Mouse (Mus musculus): Measurements from ENCODE around the gene Hist1h1c.
"Not testable (repeated sequence)": the region's sequence is repeated elsewhere in the genome, so short reads cannot be mapped to it uniquely, and the experiment has no call there.

The Hist1h1c gene

GRCm38 (mm10) chr13:23738677-23739068, at the start of gene Hist1h1c:
TSS of gene Hist1h1c (plus strand) at chr13:23738808.
- peak; percentile 96 for DNase-seq (ENCODE audit: low spot score)

- DNase-seq (ENCODE audit: low spot score): no peak
These were observed 49.7 kb upstream of the Hist1h1c start for GRCm38 (mm10) chr13:23688956-23689355.

GRCm38 (mm10) chr13:23689459-23689858, 49.1 kb upstream of the Hist1h1c start:
- no peak for DNase-seq (ENCODE audit: low spot score)

GRCm38 (mm10) chr13:23693856-23694440, 44.7 kb upstream of the Hist1h1c start:
- DNase-seq (ENCODE audit: low spot score): no peak

- DNase-seq (ENCODE audit: low spot score): no peak
These were observed 43.7 kb upstream of the Hist1h1c start for GRCm38 (mm10) chr13:23694956-23695355.

- DNase-seq (ENCODE audit: low spot score): no peak
These were observed 43.1 kb upstream of the Hist1h1c start, which contains the start of gene Hist1h1t for GRCm38 (mm10) chr13:23695514-23695913. TSS of gene Hist1h1t (plus strand) at chr13:23695814.

GRCm38 (mm10) chr13:23696061-23696474, 42.5 kb upstream of the Hist1h1c start:
- peak; percentile 87 for DNase-seq (ENCODE audit: low spot score)

GRCm38 (mm10) chr13:23697491-23698299, 40.9 kb upstream of the Hist1h1c start:
- DNase-seq (ENCODE audit: low spot score): peak; percentile 25

- peak; percentile 99 for DNase-seq (ENCODE audit: low spot score)
These were observed 40.3 kb upstream of the Hist1h1c start, which contains the start of gene Hist1h4c for GRCm38 (mm10) chr13:23698300-23698693. TSS of gene Hist1h4c (minus strand) at chr13:23698454.

- DNase-seq (ENCODE audit: low spot score): peak; percentile 3
These were observed 39.6 kb upstream of the Hist1h1c start for GRCm38 (mm10) chr13:23698996-23699395.

- DNase-seq (ENCODE audit: low spot score): peak; percentile 2
These were observed 38.8 kb upstream of the Hist1h1c start for GRCm38 (mm10) chr13:23699767-23700166.

GRCm38 (mm10) chr13:23700786-23701520, 37.7 kb upstream of the Hist1h1c start:
- DNase-seq (ENCODE audit: low spot score): peak; percentile 57

GRCm38 (mm10) chr13:23702220-23702619, 36.4 kb upstream of the Hist1h1c start:
- DNase-seq (ENCODE audit: low spot score): no peak

- DNase-seq (ENCODE audit: low spot score): not testable (repeated sequence)
These were observed 35.8 kb upstream of the Hist1h1c start for GRCm38 (mm10) chr13:23702801-23703200.

- DNase-seq (ENCODE audit: low spot score): no peak
These were observed 32.8 kb upstream of the Hist1h1c start for GRCm38 (mm10) chr13:23705751-23706356.

GRCm38 (mm10) chr13:23706771-23707170, 31.8 kb upstream of the Hist1h1c start:
- DNase-seq (ENCODE audit: low spot score): no peak

GRCm38 (mm10) chr13:23708041-23708440, 30.6 kb upstream of the Hist1h1c start:
- DNase-seq (ENCODE audit: low spot score): no peak

GRCm38 (mm10) chr13:23708654-23709053, 30.0 kb upstream of the Hist1h1c start:
- DNase-seq (ENCODE audit: low spot score): no peak

- peak; percentile 66 for DNase-seq (ENCODE audit: low spot score)
These were observed 28.8 kb upstream of the Hist1h1c start for GRCm38 (mm10) chr13:23709714-23710373.

- DNase-seq (ENCODE audit: low spot score): peak; percentile 51
These were observed 28.1 kb upstream of the Hist1h1c start, which contains the start of gene Hfe for GRCm38 (mm10) chr13:23710374-23711089. TSS of gene Hfe (minus strand) at chr13:23710854.

Measured in testis, postnatal 14 days (tissue).